Mouse (Mus musculus) hindlimb bud, embryonic 11.5 days (tissue): ENCODE measurements around the gene Atxn2.

Source experiments
- DNase-seq: peaks from one replicate; pipeline ENCODE4 v3.0.0-alpha.2; 2012; ENCODE audit warnings: low read depth, low spot score; ENCODE audit errors: extremely low spot score

Atxn2 gene

DNA sequence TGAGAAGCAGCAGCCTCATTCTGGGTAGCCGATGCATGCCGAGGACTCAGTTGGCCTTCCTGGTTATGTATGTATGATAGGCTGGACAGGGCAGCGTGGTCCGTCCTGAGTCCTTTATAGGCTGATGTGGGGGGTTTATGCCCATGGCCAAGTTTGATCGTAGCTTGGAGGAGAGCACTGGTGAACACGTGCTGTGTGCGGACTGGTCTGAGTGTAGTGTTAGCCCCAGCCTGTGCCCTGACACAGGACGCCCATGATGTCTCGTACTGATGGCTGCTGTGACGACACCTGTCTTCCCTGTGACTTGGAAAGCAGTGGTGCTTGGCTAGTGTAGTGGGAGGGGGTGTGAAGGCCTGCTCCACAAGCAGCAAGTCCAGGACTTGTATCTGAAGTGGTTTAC lies 102.6 kb downstream of the Atxn2 start:
- no peak for DNase-seq

- DNase-seq = no peak
These were observed 103.9 kb downstream of the Atxn2 start for GRCm38 (mm10) chr5:121815067-121815466.

DNA sequence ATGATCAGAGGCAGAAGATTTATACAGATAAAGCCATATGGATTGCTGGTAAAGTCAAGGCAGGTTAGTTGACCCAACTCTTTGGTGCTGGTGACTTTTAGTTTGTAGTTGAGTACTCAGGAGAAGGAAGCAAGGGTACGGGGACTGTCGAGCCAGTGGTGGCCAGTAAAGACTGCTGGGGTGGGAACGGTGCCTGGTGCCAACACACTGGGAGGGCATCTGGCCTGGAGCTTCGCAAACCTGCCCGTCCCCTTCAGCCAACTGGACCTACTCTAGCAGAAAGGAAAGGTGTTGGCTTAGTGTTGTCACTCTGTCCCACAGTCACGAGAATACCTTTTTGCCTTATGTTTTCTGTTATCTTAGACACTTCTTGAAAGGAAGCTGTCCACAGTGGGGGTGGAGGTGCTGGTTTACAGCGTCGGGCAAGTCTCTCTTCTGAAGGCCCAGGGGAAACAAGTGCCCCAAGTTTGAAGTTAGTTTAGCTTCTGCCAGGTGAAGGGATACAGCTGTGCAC lies 104.8 kb downstream of the Atxn2 start:
- DNase-seq = no peak

DNA sequence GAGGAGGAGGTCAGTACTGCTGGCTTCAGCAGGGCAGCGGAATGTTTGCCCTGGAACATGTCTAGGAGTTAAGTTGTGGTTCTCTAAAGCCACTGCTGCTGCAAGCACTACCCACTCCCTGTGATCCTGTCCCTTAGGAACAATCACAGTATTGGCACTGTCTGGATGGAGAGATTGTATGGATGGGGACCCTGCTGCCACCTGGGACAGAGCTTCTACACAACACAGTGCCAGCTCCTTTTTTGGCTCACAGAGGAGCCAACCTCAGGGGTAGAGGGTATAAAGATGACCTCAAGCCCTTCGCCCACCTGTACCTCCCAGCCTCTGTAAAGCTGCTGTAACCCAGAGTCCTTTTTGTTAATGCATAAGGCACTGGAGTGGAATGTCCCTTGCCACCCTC lies 105.5 kb downstream of the Atxn2 start:
- no peak for DNase-seq

DNA sequence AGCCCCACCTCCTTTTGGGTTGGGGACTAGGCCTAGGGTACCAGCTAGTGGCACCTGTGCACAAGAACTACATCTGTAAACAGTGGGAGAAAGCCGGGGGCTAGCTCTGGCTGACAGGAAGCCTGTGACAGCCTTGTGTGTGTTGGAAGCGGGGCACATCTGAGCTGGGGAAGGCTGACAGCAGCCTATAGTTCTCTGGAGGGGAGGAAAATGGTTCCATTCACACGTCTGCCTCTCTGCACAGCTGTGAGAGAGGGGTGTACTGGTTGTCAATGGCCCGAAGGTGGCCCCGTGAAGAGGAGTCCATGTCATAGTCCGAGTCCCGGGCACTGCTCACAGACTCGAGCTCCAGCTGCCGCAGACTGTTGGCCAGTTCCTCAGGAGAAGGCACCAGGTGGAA lies 106.4 kb downstream of the Atxn2 start:
- DNase-seq = no peak

GRCm38 (mm10) chr5:121818401-121818800 lies 107.3 kb downstream of the Atxn2 start:
- DNase-seq = no peak

DNA sequence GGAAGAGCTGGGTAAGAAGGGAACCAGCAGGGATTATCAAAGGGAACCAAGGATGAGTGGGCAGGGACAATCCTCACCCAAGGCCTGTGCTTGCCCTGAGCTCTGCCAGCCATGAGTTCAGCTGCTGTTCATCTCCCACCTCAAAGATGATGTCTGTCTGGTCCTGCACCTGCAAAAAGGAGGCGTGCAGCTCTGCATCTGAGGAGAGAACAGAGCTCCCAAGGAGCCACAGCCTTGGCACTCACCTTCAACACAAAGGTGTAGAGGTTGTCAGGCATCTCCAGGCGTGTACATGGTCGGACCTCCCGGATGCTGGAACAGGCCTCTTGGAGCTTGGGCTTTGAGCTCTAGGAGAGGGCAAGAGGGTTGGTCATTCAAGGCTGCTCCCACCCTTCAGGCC lies 107.7 kb downstream of the Atxn2 start:
- no peak for DNase-seq

DNA sequence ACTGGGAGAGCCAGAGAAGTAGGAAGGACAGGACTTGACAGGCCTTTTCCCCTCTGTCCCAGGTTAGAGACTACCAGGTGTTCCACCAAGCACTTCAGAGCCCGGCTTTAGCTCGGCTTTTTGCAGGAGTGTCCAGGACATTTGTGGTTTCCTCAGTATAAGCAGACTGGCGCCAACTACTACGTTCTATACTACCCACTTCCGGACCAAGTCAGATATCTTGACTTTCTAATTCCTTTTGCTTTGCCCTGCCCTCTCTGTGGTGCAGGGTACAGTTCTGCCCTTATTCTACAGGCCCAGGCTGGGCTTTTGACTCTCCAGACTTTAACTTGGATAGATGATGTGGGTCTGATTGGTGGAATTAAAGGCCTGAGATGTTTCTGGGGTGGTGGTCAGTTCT lies 108.4 kb downstream of the Atxn2 start:
- no peak for DNase-seq

DNA sequence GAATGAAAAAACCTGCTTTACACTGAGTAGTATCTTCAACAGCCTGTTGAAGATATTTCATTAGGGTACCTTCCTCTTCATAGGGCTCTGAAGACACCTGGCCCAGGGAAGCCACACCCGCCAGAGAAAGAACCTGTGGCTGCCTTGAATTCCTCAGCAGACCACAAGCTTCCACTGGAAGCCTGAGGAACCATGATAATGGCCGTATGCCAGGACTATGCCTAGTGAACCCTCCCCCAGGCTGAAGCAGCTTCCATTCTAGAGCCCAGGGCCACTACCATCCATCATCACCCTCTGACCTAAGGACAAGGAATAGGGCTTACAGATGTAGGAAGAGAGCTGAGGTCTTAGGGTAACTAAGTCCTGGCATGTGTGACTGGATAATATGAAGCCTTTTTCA lies 109.0 kb downstream of the Atxn2 start:
- no peak for DNase-seq

DNA sequence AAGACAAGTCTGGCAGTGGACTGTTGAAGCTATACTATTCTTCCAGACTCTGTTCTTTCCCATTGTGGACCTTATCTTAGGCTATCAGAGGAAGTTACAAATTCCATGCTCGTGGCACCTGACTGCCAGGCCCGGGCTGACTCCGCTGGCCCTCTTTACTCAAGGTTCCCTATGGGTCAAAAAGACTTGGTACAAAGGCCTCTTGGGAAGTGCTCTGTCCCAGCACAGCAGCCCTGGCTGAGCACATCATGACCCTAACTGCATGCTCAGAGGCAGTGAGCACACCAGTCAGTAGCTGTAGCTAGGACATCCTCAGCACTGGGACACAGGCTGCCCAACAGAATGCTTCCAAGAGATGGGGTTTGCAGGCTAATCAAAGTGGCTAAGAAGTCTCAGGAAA lies 109.5 kb downstream of the Atxn2 start:
- DNase-seq = no peak

DNA sequence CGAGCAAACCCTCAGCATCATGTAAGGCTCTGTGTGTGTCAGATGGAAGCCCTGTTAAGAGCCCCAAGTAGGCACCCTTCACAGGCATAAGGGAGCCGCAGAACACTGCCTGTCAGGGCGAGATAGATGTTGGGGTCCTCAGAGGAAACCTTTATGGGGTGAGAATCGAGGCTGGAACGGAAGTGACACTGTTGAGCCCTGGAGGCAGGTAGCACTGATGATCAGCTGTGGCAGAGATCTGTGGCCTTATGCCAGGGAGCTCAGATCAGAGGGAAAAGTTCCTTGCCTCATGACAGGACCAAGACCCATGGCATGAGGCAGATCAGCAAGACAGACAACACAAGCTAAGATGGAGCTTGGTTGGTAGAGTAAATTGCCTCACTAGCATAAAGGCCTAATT lies 110.0 kb downstream of the Atxn2 start:
- no peak for DNase-seq

- no peak for DNase-seq
These were observed 110.4 kb downstream of the Atxn2 start for GRCm38 (mm10) chr5:121821552-121821951.

DNA sequence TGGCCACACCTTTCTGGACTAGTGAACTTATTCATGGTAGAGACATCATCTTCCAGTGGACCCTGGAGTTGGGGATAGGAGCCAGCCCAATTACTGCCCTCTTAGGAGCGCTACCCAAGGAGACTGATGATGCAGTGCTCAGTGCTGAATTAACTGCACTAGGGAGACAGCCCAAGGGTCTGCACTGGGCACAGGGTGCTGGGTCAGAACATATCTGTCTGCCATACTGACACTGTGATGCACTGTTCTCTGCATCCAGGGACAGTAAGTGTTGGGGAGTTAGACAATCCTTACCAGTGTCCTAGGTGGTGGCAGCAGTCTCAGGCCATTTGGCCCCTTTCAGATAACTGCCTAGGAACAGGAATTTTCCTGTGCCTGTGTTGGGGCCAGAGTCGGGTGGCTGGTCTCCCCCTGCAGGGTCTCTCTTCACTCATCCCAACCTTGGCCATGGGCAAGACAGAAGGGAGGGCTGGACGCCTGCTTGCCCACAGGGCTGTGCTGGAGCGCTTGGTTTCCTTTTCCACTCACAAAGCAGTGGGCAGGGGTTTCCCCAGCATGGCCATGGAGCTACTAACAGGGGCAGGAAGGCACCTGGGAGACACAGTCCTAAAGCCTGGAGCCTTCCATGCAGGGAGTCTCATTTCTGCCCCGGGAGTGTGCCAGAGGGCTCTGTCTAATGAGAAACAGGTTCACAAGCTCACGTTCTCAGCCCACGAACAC lies 111.8 kb downstream of the Atxn2 start:
- no peak for DNase-seq

GRCm38 (mm10) chr5:121823668-121824067 lies 112.5 kb downstream of the Atxn2 start:
- DNase-seq = no peak

- DNase-seq = no peak
These were observed 113.0 kb downstream of the Atxn2 start for GRCm38 (mm10) chr5:121824121-121824520.

DNA sequence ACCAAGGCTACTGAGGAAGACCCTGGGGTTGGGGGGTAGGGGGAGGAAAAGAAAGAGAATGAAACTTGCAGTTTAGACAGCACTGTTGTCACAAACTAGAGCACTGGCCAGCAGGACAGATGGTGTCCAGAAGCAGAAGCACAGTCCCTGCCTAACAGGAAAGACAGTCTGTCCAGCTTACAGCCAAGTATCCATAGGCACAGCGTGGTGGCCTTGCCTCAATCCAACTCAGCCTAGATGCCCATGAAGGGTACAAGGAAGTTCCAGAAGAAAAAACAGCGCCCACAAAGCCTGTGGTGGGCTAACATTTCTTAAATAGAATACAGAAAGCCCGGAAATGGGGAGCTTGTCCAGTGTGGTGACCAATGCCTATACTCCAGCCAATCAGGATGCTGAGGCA lies 114.5 kb downstream of the Atxn2 start:
- no peak for DNase-seq

- no peak for DNase-seq
These were observed 116.7 kb downstream of the Atxn2 start for GRCm38 (mm10) chr5:121827876-121828275.

GRCm38 (mm10) chr5:121828491-121829432 lies 117.6 kb downstream of the Atxn2 start:
- DNase-seq = no peak

DNA sequence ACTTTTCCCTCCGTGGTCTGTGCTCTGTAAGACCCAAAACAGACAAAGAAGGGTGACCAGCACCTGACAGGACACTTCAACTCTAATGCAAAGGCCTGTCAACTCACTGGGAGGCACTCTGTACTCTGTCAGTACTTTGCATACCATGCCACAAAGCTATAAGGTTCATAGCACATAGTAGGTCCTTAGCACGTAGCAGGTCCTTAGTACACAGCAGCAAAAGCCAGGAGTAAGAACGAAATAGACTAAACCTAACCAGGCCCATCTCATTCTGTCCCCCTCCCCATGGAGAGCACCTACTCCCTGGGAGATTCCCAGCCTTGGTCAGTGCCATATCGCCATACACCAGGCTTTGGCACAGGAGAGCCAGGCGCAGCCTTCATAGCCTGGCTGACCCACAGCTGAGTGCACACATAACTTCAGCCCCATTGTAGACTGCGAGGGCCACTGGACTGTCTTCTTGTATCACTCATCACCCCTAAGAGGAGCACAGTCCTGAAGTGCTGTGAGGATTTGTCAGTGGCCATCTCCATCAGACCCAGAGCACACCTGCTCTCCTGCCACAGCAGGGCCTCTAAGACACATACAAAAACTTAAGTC lies 120.0 kb downstream of the Atxn2 start:
- DNase-seq = no peak

GRCm38 (mm10) chr5:121832376-121833155 lies 121.4 kb downstream of the Atxn2 start:
- no peak for DNase-seq

DNA sequence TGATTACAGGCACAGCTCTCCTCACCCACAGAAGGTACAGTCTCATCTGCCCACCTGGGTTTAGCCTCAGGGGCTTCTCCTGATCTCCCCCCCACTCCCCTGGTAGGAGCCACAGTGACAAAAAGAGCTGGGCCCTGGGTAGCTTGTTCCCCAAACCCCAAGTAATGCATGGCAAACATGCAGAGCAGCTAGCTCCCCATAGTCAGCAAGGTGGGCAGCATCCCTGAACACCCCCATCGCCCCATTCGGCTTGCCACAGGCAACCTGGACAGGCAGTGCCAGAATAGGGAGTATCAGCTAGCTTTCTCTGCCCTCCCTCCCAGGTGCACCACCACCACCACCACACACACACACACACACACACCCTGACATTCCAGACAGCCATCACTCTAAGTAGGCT lies 122.0 kb downstream of the Atxn2 start:
- DNase-seq = no peak
